Mouse (Mus musculus) heart, embryonic 11.5 days (tissue): ENCODE data around the gene Slc35f1. TPM values are rescaled to one million over a fixed set of nuclear protein-coding genes. Genes with fewer than 3 reads are reported as not detected.

Experiments used
- ATAC-seq: fragments of 200-750 bp; cut with Nextera tagmentation; replicated peaks from 2 replicates; pipeline ENCODE4 v1.8.0; 2017; ENCODE audit warnings: moderate library complexity; ENCODE audit not compliant: insufficient number of reproducible peaks, low FRiP score, low TSS enrichment
- H3K27ac ChIP-seq: fragments of 300-500 bp; sonication (generic); 2 replicates; pipeline ENCODE4 v1.5.1; 2014; ENCODE audit warnings: mild to moderate bottlenecking, low read depth, low read length
- H3K27me3 ChIP-seq: fragments of 300-500 bp; sonication (generic); 2 replicates; pipeline ENCODE4 v1.6.1; 2014; ENCODE audit warnings: mild to moderate bottlenecking, low read length, mixed read lengths; ENCODE audit not compliant: control insufficient read depth, insufficient read depth
- H3K36me3 ChIP-seq: fragments of 300-500 bp; sonication (generic); 2 replicates; pipeline ENCODE4 v1.6.1; 2014; ENCODE audit warnings: mild to moderate bottlenecking, low read length, moderate library complexity, mixed read lengths; ENCODE audit not compliant: control insufficient read depth, insufficient read depth
- H3K4me1 ChIP-seq: fragments of 300-500 bp; sonication (generic); 2 replicates; pipeline ENCODE4 v1.6.1; 2014; ENCODE audit warnings: low read length; ENCODE audit not compliant: control insufficient read depth, insufficient read depth
- H3K4me2 ChIP-seq: fragments of 300-500 bp; sonication (generic); 2 replicates; pipeline ENCODE4 v1.6.1; 2014; ENCODE audit warnings: mild to moderate bottlenecking, moderate library complexity
- H3K4me3 ChIP-seq: fragments of 300-500 bp; sonication (generic); 2 replicates; pipeline ENCODE4 v1.5.1; 2014; ENCODE audit warnings: low read depth, low read length
- H3K9ac ChIP-seq: fragments of 300-500 bp; sonication (generic); 2 replicates; pipeline ENCODE4 v1.6.1; 2014; ENCODE audit warnings: mild to moderate bottlenecking, low read depth, low read length, moderate library complexity
- H3K9me3 ChIP-seq: fragments of 300-500 bp; sonication (generic); replicated peaks from 2 replicates; pipeline ENCODE4 v1.6.1; 2016; ENCODE audit warnings: low read length; ENCODE audit not compliant: control insufficient read depth
- WGBS: fragments of 180-500 bp; shearing (Covaris S2); extraction: QIAGEN DNeasy Blood & Tissue Kit; methylation state at CpG from one replicate; pipeline ENCODE4 v1.1.7; 2014; ENCODE audit not compliant: insufficient replicate concordance; 5-methylcytosine and 5-hydroxymethylcytosine counted together
- polyA plus RNA-seq: library from polyadenylated mRNA; unstranded; fragments of >200 nt; fragmentation: Nextera tagmentation; extraction: Ambion mirVana; gene quantifications from 2 replicates; pipeline ENCODE4 v1.2.1, GENCODE M21; 2014

Gene Slc35f1
- polyA plus RNA-seq, 1 experiment from 2014 or later, result 1.2 TPM

DNA sequence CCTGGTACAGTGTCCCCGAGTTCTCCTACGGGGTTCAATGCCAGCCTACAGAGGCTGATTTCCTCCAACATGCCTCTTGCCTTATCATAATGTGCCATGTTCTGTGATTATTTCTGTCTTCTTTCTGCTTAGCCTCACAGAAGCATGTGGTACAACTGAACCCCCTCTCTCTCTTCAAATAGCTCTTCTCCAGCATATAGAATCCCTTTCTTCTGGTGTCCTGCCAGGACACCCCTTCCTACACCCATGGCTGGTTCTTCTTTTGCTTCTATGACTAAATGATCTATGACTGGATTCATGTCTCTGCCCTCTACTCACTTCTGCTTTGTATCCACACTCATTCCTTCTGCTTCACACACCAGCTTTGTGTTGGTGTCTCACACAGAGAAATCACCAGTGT lies 430.3 kb downstream of the Slc35f1 start:
- ATAC-seq, result no peak
- Histone ChIP-seq H3K27ac (no peak overlapping the region), H3K9me3 (no peaks in the 10 kb centered on the region), H3K4me1 (0 out of 2 replicates have a peak, but pooled peaks cover 2% of the 10 kb centered on the region), H3K4me3 (no peak overlapping the region), H3K36me3 (no peaks in the 10 kb centered on the region), H3K9ac (no peak overlapping the region), H3K4me2 (no peak overlapping the region), H3K27me3 (no peaks in the 10 kb centered on the region)
- 84% methylated on average over 2 of the region's 2 CpGs for WGBS

DNA sequence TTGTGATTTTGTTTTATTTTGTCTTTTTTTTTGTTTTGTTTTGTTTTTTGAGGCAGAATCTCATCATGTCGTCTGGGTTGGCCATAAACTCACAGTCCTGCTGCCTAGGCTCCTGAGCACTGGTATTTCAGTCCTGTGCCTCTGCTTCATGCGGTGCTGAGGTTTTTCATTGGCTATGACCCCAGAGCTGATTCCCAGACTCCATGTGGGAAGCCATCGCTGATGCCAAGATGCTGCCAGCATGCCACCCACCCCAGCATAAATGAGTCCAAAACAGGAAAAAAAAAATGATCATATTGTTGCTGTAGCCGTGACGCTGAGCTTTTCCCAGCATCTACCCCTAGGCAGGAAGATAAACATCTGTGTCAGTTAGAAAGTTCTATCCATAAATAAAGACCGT lies 434.0 kb downstream of the Slc35f1 start:
- no peaks in the 10 kb centered on the region for H3K36me3 ChIP-seq
- H3K27me3 ChIP-seq, result no peaks in the 10 kb centered on the region
- H3K4me2 ChIP-seq, result no peak overlapping the region
- WGBS, result 73% methylated on average over 6 of the region's 6 CpGs
- no peak overlapping the region for H3K4me3 ChIP-seq
- no peak for ATAC-seq
- no peaks in the 10 kb centered on the region for H3K4me1 ChIP-seq
- H3K9me3 ChIP-seq, result no peaks in the 10 kb centered on the region
- no peak overlapping the region for H3K27ac ChIP-seq
- no peak overlapping the region for H3K9ac ChIP-seq

DNA sequence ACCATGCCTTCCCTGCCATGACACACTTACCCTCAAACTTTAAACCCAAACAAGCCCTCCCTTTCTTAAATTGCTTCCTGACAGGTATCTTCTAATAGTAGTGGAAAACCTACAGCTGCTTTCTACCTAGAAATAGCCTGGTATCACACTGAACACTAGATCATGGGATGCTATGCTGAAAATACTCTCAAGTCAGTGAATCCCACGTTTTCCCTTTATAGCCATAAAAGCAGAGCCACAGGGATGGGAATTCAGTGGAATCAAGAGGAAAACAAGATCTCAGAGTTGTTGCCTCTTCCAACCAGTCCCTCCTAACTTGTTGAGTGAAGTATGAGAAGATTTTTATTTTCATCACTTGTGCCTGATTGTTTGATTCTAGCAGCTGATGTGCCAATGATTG lies 442.4 kb downstream of the Slc35f1 start:
- Histone ChIP-seq H3K4me1 (no peaks in the 10 kb centered on the region), H3K9me3 (no peaks in the 10 kb centered on the region), H3K9ac (no peak overlapping the region), H3K27ac (no peak overlapping the region), H3K4me3 (no peak overlapping the region), H3K27me3 (no peaks in the 10 kb centered on the region), H3K4me2 (no peak overlapping the region), H3K36me3 (no peaks in the 10 kb centered on the region)
- no peak for ATAC-seq
- WGBS, result 66% methylated on average over 1 of the region's 1 CpGs

DNA sequence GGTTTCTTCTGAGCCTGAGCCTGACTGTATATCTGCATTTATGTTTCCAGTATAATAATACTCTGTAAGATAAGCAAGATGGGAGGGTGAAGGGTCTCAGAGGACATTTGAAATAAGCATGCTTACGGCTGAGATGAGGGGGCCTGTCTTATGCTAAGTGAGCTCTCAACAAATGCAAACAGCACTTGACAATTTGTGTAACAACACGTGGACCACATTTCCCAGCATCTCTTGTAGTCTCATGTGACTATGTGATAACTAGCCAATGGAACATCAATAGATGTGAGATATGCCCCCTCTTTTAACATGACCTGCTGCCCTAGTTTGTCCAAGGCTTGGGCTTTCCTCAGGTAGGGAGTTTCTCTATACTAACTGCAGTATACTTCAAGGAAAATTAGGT lies 460.0 kb downstream of the Slc35f1 start:
- Histone ChIP-seq H3K4me2 (no peak overlapping the region), H3K27me3 (no peaks in the 10 kb centered on the region), H3K9me3 (no peaks in the 10 kb centered on the region), H3K4me1 (no peaks in the 10 kb centered on the region), H3K4me3 (no peak overlapping the region), H3K9ac (no peak overlapping the region), H3K27ac (no peak overlapping the region), H3K36me3 (no peaks in the 10 kb centered on the region)
- 62% methylated on average over 2 of the region's 2 CpGs for WGBS
- ATAC-seq, result no peak

DNA sequence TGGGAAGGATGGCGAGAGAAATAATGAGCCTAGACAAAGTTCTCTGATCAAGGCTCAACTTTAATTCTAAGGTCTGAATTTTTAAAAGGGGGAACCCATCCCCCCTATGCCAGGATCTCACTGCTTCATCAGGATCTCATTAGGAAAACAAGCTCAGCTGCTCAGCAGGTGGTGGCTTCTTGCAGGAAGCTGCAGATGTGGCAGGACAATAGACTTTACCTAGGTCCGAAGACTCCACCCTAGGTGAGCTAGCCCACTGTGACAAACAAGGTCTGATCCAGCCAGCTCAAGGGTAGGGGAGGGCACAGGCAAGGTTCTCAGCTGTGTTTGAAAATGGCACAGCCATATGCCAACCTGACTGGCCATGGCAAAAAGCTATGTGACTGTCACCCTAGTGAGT lies 460.6 kb downstream of the Slc35f1 start:
- Histone ChIP-seq H3K4me3 (no peak overlapping the region), H3K4me1 (no peaks in the 10 kb centered on the region), H3K27ac (no peak overlapping the region), H3K9ac (no peak overlapping the region), H3K4me2 (no peak overlapping the region), H3K36me3 (no peaks in the 10 kb centered on the region), H3K27me3 (no peaks in the 10 kb centered on the region), H3K9me3 (no peaks in the 10 kb centered on the region)
- 65% methylated on average over 2 of the region's 2 CpGs for WGBS
- ATAC-seq, result no peak

DNA sequence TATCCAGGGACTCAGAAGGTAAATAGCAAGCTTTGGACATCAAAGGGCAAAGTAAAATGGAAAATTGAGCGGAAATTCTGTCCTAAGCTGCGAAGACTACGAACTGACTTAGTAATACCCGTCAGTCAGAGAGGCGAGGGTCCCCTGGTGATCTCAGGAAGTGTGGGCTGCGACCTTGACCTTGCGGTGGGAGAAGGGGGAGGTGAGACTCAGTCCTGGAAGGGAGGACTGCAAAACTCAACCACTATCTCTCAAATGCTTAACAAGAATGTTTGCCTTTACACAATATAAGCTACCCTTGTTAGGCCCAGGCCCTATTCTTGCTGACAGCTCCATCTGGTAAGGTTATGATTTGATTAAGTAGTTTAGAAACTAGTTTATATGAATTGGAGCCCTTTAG lies 466.0 kb downstream of the Slc35f1 start:
- Histone ChIP-seq H3K4me2 (no peak overlapping the region), H3K27ac (no peak overlapping the region), H3K4me3 (no peak overlapping the region), H3K36me3 (no peaks in the 10 kb centered on the region), H3K27me3 (no peaks in the 10 kb centered on the region), H3K4me1 (peaks cover 6% of the 10 kb centered on the region; the same call in 1 of the 2 replicates), H3K9me3 (no peaks in the 10 kb centered on the region), H3K9ac (no peak overlapping the region)
- WGBS, result 26% methylated on average over 7 of the region's 7 CpGs
- no peak for ATAC-seq

DNA sequence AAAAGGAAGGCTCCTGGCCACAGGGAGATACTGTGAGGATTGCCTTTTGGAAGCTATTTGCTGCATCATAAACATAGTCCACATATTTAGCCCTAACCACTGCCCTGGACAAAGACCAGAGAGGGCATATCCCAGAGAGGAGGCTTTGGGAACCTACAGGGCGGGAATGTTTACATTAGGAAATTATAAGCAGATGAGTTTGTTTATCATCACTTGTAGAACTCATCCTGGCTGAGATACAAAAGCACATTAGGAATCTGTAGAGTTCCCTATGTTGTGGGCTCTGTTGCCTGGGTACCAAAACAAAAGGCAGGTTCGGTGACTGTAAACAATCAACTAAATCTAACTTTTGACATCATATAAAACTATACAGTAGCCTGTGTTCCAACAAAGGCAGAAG lies 467.4 kb downstream of the Slc35f1 start:
- ATAC-seq, result no peak
- no peak overlapping the region for H3K27ac ChIP-seq
- H3K36me3 ChIP-seq, result no peaks in the 10 kb centered on the region
- H3K9me3 ChIP-seq, result no peaks in the 10 kb centered on the region
- peaks cover 6% of the 10 kb centered on the region; the same call in 1 of the 2 replicates for H3K4me1 ChIP-seq
- WGBS, result 70% methylated on average over 2 of the region's 2 CpGs
- H3K27me3 ChIP-seq, result no peaks in the 10 kb centered on the region
- H3K4me3 ChIP-seq, result no peak overlapping the region
- H3K4me2 ChIP-seq, result no peak overlapping the region
- no peak overlapping the region for H3K9ac ChIP-seq
